Comparison of ENCODE assay signal across 16 mouse cellular contexts in genomic region chr6:95590463-95590862, GRCm38 (mm10).
"Had no signal": no experiment of that assay in that cellular context is flagged by ENCODE, and none has a peak within 500 bp of the region (broad histone marks: within the 10 kb centered on the region; RNA-seq: fewer than 3 reads in every experiment).

No protein-coding gene starts in this region.

- H3K27ac ChIP-seq: kidney, embryonic 15.5 days; left cerebral cortex, adult 2 months; limb, embryonic 10.5 days; liver, embryonic 15.5 days; midbrain, embryonic 15.5 days; neural tube, embryonic 13.5 days; stomach, embryonic 15.5 days had no signal

- H3K9me3 ChIP-seq: kidney, embryonic 15.5 days; limb, embryonic 10.5 days; liver, embryonic 15.5 days; midbrain, embryonic 15.5 days; neural tube, embryonic 13.5 days; stomach, embryonic 15.5 days had no signal

- H3K4me1 ChIP-seq: liver, embryonic 15.5 days; stomach, embryonic 15.5 days had no signal

- ATAC-seq: lung, postnatal 0 days; midbrain, embryonic 15.5 days had no signal

- H3K4me3 ChIP-seq: kidney, embryonic 15.5 days; left cerebral cortex, adult 2 months; limb, embryonic 10.5 days; liver, embryonic 15.5 days; midbrain, embryonic 15.5 days; neural tube, embryonic 13.5 days; stomach, embryonic 15.5 days had no signal

- DNase-seq: kidney, postnatal 25 days; lung, adult 2 months; lung, postnatal 36 days; right cerebral cortex, postnatal 14 days; thymus, adult 2 months; thymus, postnatal 25 days had no signal

- H3K36me3 ChIP-seq: midbrain, embryonic 15.5 days; neural tube, embryonic 13.5 days; stomach, embryonic 15.5 days had no signal

- H3K9ac ChIP-seq: kidney, embryonic 15.5 days; liver, embryonic 15.5 days; midbrain, embryonic 15.5 days; neural tube, embryonic 13.5 days; stomach, embryonic 15.5 days had no signal

- H3K4me2 ChIP-seq: kidney, embryonic 15.5 days; liver, embryonic 11.5 days; liver, embryonic 15.5 days; midbrain, embryonic 11.5 days; midbrain, embryonic 15.5 days; neural tube, embryonic 13.5 days; stomach, embryonic 15.5 days had no signal

- H3K27me3 ChIP-seq: kidney, embryonic 15.5 days; liver, embryonic 15.5 days; midbrain, embryonic 15.5 days; neural tube, embryonic 13.5 days; stomach, embryonic 15.5 days had no signal
